Mouse (Mus musculus) megakaryocyte, embryonic 14.5 days (primary cell): Measurements from ENCODE around the gene Raet1e.
"Not testable (repeated sequence)": the region's sequence is repeated elsewhere in the genome, so short reads cannot be mapped to it uniquely, and the experiment has no call there.

ENCODE experiments used
- FLI1 ChIP-seq: IDR thresholded peaks from 2 replicates; pipeline ENCODE4 v1.6.1; 2012; ENCODE audit warnings: low read length, inconsistent platforms, mixed read lengths
- GATA1 ChIP-seq: IDR thresholded peaks from 3 replicates; pipeline ENCODE4 v1.6.1; 2012; ENCODE audit warnings: mixed read lengths, low read length, inconsistent platforms, borderline replicate concordance

- not testable (repeated sequence) for TF ChIP-seq FLI1, GATA1
These were observed 18.1 kb downstream of the Raet1e start for GRCm38 (mm10) chr10:22176515-22176914.
